Mouse (Mus musculus) kidney, adult 2 months (tissue): Measurements from ENCODE around the gene Zfp936.
"Not testable (repeated sequence)": the region's sequence is repeated elsewhere in the genome, so short reads cannot be mapped to it uniquely, and the experiment has no call there.

Experiments
- CTCF ChIP-seq: fragments of 200-500 bp; conservative IDR thresholded peaks from 2 replicates; pipeline ENCODE4 v1.5.1; 2011; ENCODE audit warnings: low read depth, mild to moderate bottlenecking, control low read depth, low read length, moderate library complexity, mixed read lengths; ENCODE audit not compliant: insufficient read depth, insufficient read length
- POLR2A ChIP-seq: fragments of 200-500 bp; IDR thresholded peaks from one replicate; pipeline ENCODE4 v1.6.1; 2011; ENCODE audit warnings: low read depth, low read length, control low read depth

- TF ChIP-seq CTCF, POLR2A: not testable (repeated sequence)
Measured at GRCm38 (mm10) chr7:43164121-43164520, 50.1 kb downstream of the Zfp936 start.
